In genomic region chr17:28082863-28083262, GRCm38 (mm10) we compare ENCODE assay signal across 24 mouse cellular contexts. TPM values are rescaled to one million over a fixed set of nuclear protein-coding genes. Genes with fewer than 3 reads are reported as not detected.
DNase-seq lines count a peak whose midpoint lies in the region; ATAC-seq and TF ChIP-seq lines count a peak whose summit lies in the region.
"Had no signal": no experiment of that assay in that cellular context is flagged by ENCODE, and none has a peak within 500 bp of the region (broad histone marks: within the 10 kb centered on the region; RNA-seq: fewer than 3 reads in every experiment).

No protein-coding gene starts in this region.

- ATAC-seq in kidney, postnatal 0 days (replicated peaks; ENCODE audit: low FRiP score, low read depth) = no peak; the same call in 1 of the 2 replicates
- ATAC-seq in intestine, embryonic 15.5 days = no peak
- ATAC-seq: activated CD4-positive, CD25-positive, alpha-beta regulatory T cell, adult 4 months; forebrain, embryonic 14.5 days; Patski had no signal

- TF ChIP-seq CTCF in kidney, postnatal 0 days (IDR thresholded peaks at IDR 0.05; ENCODE audit: low read depth) = no peak
- no peak for TF ChIP-seq CTCF in MEL (IDR thresholded peaks at IDR 0.05 in 2 of 3, conservative IDR thresholded peaks at IDR 0.05 in 1 of 3; ENCODE audit: control insufficient read depth in 1 of 3, insufficient read depth in 1 of 3, low read depth in 2 of 3, low read length in 3 of 3, poor library complexity in 1 of 3, severe bottlenecking in 1 of 3)

- H3K4me1 ChIP-seq in kidney, postnatal 0 days (replicated peaks; ENCODE audit: insufficient read depth, low read length) = peaks cover 3% of the 10 kb centered on the region; the same call in 1 of the 2 replicates
- H3K4me1 ChIP-seq in MEL (ENCODE audit: control insufficient read depth in 1 of 2, insufficient read depth in 2 of 2, low read length in 2 of 2) = peaks cover 0 to 16% of the 10 kb centered on the region in 2 experiments; a peak in 2 of 4 replicates
- H3K4me1 ChIP-seq in intestine, embryonic 15.5 days (replicated peaks) = peaks cover 22% of the 10 kb centered on the region

- DNase-seq in kidney, postnatal 0 days (ENCODE audit: low spot score) = no peak
- DNase-seq in kidney, postnatal 14 days = no peak
- DNase-seq in MEL (ENCODE audit: low read depth, low spot score) = no peak
- DNase-seq in testis, postnatal 10 days (ENCODE audit: low spot score) = peak; percentile 36
- DNase-seq in lung, postnatal 4 days = no peak
- DNase-seq in Muller cell, postnatal 12 days (ENCODE audit: inconsistent ontology term) = no peak
- DNase-seq: adrenal gland, postnatal 14 days; cerebellum, adult 11-12 months; cerebellum, adult 9-10 months; cerebellum, postnatal 25 days; gastrocnemius, postnatal 36 days; heart, adult 11 months; heart, postnatal 36 days had no signal

- H3K27ac ChIP-seq in kidney, postnatal 0 days = peak overlapping the region; percentile 16; the same call in 1 of the 2 replicates
- no peak overlapping the region for H3K27ac ChIP-seq in MEL (ENCODE audit: control insufficient read depth, low read depth, low read length)
- no peak overlapping the region for H3K27ac ChIP-seq in intestine, embryonic 15.5 days
- H3K27ac ChIP-seq: embryonic facial prominence, embryonic 15.5 days; forebrain, embryonic 10.5 days; heart, embryonic 13.5 days; hindbrain, embryonic 15.5 days had no signal

- WGBS in kidney, postnatal 0 days = 49% methylated on average over 13 of the region's 13 CpGs
- WGBS in intestine, embryonic 15.5 days = 49% methylated on average over 13 of the region's 13 CpGs

- H3K9me3 ChIP-seq in kidney, postnatal 0 days (replicated peaks; ENCODE audit: low read length) = no peaks in the 10 kb centered on the region
- H3K9me3 ChIP-seq in MEL (replicated peaks; ENCODE audit: insufficient read depth, low read length) = no peaks in the 10 kb centered on the region
- H3K9me3 ChIP-seq in intestine, embryonic 15.5 days = no peaks in the 10 kb centered on the region
- H3K9me3 ChIP-seq: embryonic facial prominence, embryonic 15.5 days; forebrain, embryonic 10.5 days; heart, embryonic 13.5 days; hindbrain, embryonic 15.5 days had no signal

- TF ChIP-seq RAD21 in MEL (IDR thresholded peaks at IDR 0.05; ENCODE audit: low read depth, low read length) = no peak

- TF ChIP-seq EP300 in MEL (IDR thresholded peaks at IDR 0.05; ENCODE audit: low read depth in 1 of 2, low read length in 2 of 2) = peak in 1 of 2 experiments; percentile 34; a peak in 1 of 4 replicates

- no peaks in the 10 kb centered on the region; the same call in 1 of the 2 replicates for H3K79me2 ChIP-seq in MEL (ENCODE audit: control insufficient read depth, insufficient read depth, low read length, poor library complexity)

- H3K4me3 ChIP-seq in kidney, postnatal 0 days (replicated peaks; ENCODE audit: low read depth, low read length) = no peak overlapping the region
- H3K4me3 ChIP-seq in MEL (ENCODE audit: control insufficient read depth in 1 of 2, insufficient read depth in 1 of 2, low read depth in 2 of 2, low read length in 2 of 2) = no peak overlapping the region
- no peak overlapping the region for H3K4me3 ChIP-seq in intestine, embryonic 15.5 days (replicated peaks)
- H3K4me3 ChIP-seq: embryonic facial prominence, embryonic 15.5 days; erythroblast, embryonic 14.5 days; forebrain, embryonic 10.5 days; heart, embryonic 13.5 days; hindbrain, embryonic 15.5 days had no signal

- no peak for TF ChIP-seq POLR2A in MEL (IDR thresholded peaks at IDR 0.05; ENCODE audit: control insufficient read depth in 1 of 2, insufficient read depth in 1 of 2, low read depth in 1 of 2, low read length in 2 of 2, poor library complexity in 1 of 2)

- no peaks in the 10 kb centered on the region for H3K27me3 ChIP-seq in kidney, postnatal 0 days (ENCODE audit: insufficient read depth, low read length)
- no peaks in the 10 kb centered on the region for H3K27me3 ChIP-seq in MEL (ENCODE audit: control insufficient read depth in 1 of 2, insufficient read depth in 2 of 2, low read length in 2 of 2)
- H3K27me3 ChIP-seq in intestine, embryonic 15.5 days (replicated peaks) = no peaks in the 10 kb centered on the region
- H3K27me3 ChIP-seq: embryonic facial prominence, embryonic 15.5 days; Patski had no signal

- no peaks in the 10 kb centered on the region for H3K36me3 ChIP-seq in kidney, postnatal 0 days (ENCODE audit: insufficient read depth, low read length)
- peaks cover 0 to 3% of the 10 kb centered on the region in 2 experiments; a peak in 2 of 4 replicates for H3K36me3 ChIP-seq in MEL (ENCODE audit: control insufficient read depth in 1 of 2, insufficient read depth in 2 of 2, low read length in 2 of 2)
- no peaks in the 10 kb centered on the region for H3K36me3 ChIP-seq in intestine, embryonic 15.5 days
- H3K36me3 ChIP-seq: embryonic facial prominence, embryonic 15.5 days; forebrain, embryonic 10.5 days; heart, embryonic 13.5 days; hindbrain, embryonic 15.5 days had no signal

- H3K9ac ChIP-seq in kidney, postnatal 0 days (ENCODE audit: low read depth, low read length) = no peak overlapping the region
- H3K9ac ChIP-seq in MEL (ENCODE audit: control insufficient read depth, low read depth, low read length, poor library complexity, severe bottlenecking) = no peak overlapping the region
- no peak overlapping the region for H3K9ac ChIP-seq in intestine, embryonic 15.5 days
- H3K9ac ChIP-seq: embryonic facial prominence, embryonic 15.5 days; heart, embryonic 13.5 days; hindbrain, embryonic 15.5 days had no signal

- no peak overlapping the region for H3K4me2 ChIP-seq in kidney, postnatal 0 days (ENCODE audit: low read length)
- H3K4me2 ChIP-seq in intestine, embryonic 15.5 days (replicated peaks) = peak overlapping the region; percentile 19; the same call in 1 of the 2 replicates
- H3K4me2 ChIP-seq: embryonic facial prominence, embryonic 15.5 days; heart, embryonic 13.5 days; hindbrain, embryonic 15.5 days had no signal

TF ChIP-seq in MEL, 35 proteins besides CTCF, POLR2A, EP300 and RAD21:
- TF ChIP-seq TCF12 (IDR thresholded peaks at IDR 0.05; ENCODE audit: low read depth, low read length) (0 out of 2 replicates have a peak, but pooled peaks have one; percentile 27), RCOR1 (IDR thresholded peaks at IDR 0.05; ENCODE audit: low read depth, low read length) (peak; percentile 52), GATA1 (IDR thresholded peaks at IDR 0.05; ENCODE audit: low read depth, low read length) (peak; percentile 69; the same call in 1 of the 2 replicates), ETS1 (IDR thresholded peaks at IDR 0.05; ENCODE audit: low read depth, low read length) (0 out of 2 replicates have a peak, but pooled peaks have one; percentile 11), SMC3 (IDR thresholded peaks at IDR 0.05; ENCODE audit: low read depth, low read length) (no peak)

RNA-seq across cellular contexts. Expression of gene Tcp11, which starts 2.4 kb away (rescaled TPM):
- 5.8 TPM in 2 replicates for polyA plus RNA-seq in kidney, postnatal 0 days (2015; fragmentation: Nextera tagmentation; extraction: Ambion mirVana)
- total RNA-seq in MEL (2012; rRNA removed) = 0.46 and 0.50 TPM in 2 replicates
- under 1 TPM in 1 of 2 experiments, not detected in 1; 0.82 TPM for polyA plus RNA-seq in MEL (2012; ENCODE audit: insufficient read depth in 1 of 2, insufficient read length in 2 of 2, low read depth in 1 of 2, low replicate concordance in 2 of 2, missing spikeins in 1 of 2)
- 1.2 and 1.6 TPM in 2 replicates for polyA plus RNA-seq in intestine, embryonic 15.5 days (2015; fragmentation: Nextera tagmentation; extraction: Ambion mirVana)
- total RNA-seq: adrenal gland, adult 18-20 months; adrenal gland, postnatal 14 days; gastrocnemius, adult 8-10 months; gastrocnemius, postnatal 36 days; heart, postnatal 36 days had no signal
- polyA plus RNA-seq: erythroblast, embryonic 14.5 days had no signal

RNA-seq across cellular contexts. Expression of gene Scube3, which starts 59.1 kb away (rescaled TPM):
- 14.2 and 14.7 TPM in 2 replicates for polyA plus RNA-seq in kidney, postnatal 0 days (2015; fragmentation: Nextera tagmentation; extraction: Ambion mirVana)
- total RNA-seq in MEL (2012; rRNA removed) = 0.03 and 0.04 TPM in 2 replicates
- under 1 TPM in 1 of 2 experiments, not detected in 1; 0.03 TPM for polyA plus RNA-seq in MEL (2012; ENCODE audit: insufficient read depth in 1 of 2, insufficient read length in 2 of 2, low read depth in 1 of 2, low replicate concordance in 2 of 2, missing spikeins in 1 of 2)
- polyA plus RNA-seq in intestine, embryonic 15.5 days (2015; fragmentation: Nextera tagmentation; extraction: Ambion mirVana) = 2.0 and 2.5 TPM in 2 replicates
- polyA plus RNA-seq: activated CD4-positive, CD25-positive, alpha-beta regulatory T cell, adult 4 months; erythroblast, embryonic 14.5 days had no signal
